Mouse (Mus musculus) layer of hippocampus, adult 11-12 months (tissue): ENCODE measurements at regions not wholly inside any gene's neighbourhood (a gene's known extent, or its start where the extent isn't known, plus 50 kb on each side); places are given as distances from the start of the nearest gene placed in this dataset.

Experiments
- DNase-seq: peaks from one replicate; pipeline ENCODE4 v3.0.0; 2022; ENCODE audit warnings: low spot score

DNA sequence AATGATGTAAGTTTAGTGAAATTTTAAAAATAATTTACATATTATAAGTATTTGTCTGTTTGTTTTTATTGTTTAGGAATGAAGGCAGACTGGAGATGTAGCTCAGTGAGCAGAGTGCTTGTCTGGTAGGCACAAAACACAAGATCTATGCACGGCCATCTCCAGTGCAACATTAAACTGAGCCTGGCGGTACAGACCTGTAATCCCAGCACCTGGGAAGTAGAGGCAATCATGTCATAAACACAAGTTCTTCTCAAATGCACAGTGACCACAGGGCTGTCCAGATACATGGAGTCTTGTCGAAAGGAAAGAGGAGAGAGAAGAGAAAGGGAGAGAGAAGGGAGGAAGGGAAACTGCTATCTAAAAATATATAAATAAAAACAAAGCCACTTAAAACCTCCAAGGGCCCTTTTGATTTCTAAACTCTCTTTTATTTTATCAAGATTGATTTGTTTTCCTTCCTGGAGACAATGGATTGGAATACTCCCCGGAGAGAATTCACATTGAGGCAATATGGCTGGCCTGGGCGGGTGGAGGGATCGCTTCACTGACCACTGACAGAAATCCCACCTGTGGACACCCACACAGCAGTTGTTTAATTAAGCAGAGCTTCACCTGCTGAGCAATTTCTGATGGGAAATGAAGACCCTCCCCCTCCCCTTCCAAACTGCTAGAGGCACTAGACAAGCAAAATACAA lies 215.6 kb upstream of the Tll1 start:
- DNase-seq: no peak

DNA sequence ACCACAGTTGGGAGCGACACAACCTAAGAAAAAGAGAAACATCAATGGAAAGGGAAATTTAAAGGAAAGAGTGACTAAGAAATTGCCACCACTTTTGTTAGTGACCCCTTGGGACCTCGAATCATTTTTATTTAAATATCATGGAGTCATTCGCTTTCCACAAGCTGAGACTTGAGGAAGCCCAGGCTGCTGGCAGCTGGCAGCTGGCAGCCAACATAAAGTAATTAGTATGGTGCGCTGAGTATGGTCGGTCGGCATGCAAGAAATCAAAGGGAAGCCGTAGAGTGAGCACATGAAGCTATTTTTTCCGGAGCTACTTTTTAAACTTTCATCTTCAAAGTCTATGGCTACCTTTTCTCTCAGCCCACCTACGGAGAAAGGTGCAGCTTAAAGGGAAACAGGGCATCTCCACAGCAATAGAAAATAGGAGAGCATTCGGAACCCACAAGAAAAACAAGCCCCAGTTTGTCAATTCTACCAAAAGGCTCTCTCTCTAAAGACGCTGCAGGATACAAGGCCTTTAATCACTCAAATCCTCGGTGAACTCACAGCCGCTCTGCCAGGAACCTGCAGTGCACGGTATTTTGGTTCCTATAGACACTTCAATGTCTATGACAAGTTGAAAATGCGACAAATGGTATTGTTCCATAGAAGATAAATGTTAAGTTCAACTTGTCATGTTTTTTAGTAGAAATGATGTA lies 206.6 kb upstream of the Tll1 start:
- DNase-seq: no peak

DNA sequence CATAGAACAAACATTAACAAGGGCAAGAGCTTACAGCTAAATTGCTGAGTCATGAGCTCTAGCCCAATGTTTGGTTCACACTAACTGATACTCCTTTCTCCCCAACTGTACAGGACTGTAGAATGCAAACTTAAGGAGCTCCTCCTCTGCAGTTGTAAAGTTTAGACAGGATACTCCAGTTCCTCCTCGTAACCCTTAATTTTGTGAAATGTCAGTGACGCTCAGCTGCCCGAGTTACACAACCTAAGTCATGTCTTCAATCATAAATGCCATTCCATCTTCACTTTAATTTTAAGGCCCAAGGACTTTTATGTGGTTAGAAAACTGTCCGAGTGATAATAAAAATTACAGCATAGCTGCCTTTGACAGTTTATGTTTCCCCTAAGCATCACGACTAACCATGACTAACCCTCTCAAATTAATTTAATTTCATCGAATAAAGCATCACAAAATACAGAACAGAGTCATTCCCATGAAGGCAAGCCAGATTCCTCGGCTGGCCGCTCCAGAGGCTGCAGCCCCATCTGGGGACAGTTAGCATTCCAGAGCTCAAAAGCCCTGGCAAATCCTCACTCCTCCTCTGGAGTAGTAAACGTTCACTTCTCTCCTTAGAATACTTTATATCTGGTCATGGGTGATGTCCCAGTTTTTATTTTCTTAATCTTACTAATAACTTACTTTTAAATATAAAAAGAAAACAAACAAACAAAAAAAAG lies 200.9 kb upstream of the Tll1 start:
- no peak for DNase-seq

DNA sequence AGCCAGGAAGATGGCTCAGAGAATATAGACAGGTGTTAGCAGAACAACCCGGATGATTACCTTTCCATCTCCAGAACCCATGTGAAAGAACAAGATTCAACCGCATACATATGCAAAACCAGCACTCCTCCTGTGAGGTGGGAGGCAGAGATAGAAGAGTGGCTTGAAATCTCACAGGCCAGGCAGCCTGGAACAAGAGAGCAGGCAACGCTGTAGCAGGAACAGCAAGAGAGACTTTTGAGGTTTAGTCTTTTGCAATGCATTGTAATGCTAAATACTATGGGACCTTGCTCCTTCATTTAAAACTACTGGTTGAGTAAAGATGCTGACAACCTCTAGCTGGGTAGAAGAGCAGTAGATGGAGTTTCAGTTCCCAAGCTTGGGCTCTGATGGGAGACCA lies 193.5 kb upstream of the Tll1 start:
- no peak for DNase-seq

DNA sequence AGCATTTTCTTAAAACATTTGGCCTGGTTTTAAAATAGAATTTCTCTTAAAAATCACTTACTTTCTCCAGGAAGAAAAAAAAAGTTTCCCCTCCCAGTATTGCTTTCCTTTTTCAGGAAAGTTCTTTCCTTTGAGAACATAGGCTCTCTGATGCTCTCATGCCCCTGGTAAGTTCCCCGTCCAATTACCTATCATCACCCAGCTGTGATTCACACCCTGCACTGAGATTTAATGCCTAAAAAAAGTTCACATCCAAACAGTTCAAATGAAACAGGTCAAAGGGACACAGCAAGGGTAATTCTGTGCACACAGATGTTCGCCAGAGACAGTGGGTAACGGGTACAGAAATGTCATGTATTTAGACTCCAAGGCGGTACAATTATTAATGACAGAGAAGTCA lies 191.8 kb upstream of the Tll1 start:
- no peak for DNase-seq

DNA sequence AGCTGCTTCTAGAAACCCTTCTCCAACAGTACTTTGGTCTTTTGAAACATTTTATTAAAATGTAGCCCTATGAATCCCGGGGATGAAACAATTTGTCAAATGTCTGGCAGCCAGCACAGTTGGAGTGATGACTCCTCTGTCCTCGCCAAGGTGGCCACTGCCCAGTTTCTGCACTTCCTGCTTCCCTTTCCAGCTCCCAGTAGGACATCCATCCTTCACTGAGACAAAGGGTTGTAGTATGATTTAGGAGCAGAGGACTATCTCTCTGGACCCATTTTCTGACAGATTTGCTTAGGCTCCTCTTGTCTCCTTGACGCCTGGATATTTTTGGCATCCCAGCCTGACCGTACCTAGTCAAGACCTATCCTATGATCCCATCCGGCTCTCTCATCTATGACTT lies 189.7 kb upstream of the Tll1 start:
- DNase-seq: no peak

DNA sequence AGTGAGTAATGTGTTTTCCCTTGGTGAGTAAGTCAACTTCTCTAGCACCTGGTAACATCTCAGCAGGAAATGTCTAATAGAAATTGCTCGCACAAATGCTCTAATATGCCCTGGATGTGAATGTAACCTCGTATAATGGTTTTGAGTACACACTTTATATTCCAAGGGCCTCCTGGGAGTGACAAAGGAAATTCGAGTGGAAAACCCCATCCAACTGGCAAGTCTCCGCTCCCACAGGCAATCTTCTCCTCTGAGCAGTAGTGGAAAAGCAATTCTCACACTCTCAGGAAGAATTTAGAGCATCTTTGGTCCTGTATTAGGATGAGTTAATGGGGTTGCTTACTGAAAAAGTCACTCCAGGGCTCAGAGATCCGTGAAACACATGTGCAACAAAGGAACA lies 183.4 kb upstream of the Tll1 start:
- DNase-seq: no peak

DNA sequence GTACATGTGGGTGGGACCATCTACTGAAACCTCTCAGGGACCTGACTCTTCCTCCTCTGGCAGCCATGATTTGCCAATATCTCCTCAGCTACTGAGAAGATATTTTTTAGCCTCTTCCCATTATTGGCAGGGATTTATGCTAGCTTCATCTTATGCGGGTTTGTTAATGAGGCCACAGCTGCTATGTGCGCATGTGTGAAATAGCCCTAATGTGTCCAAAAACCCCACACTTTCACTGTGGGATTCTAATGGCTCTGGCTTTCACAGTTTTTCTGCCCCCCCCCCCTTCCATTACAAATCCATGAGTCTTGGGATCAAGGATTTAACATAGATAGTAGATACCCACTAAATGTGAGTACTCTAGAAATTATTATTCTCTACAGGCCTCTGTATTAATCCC lies 182.2 kb upstream of the Tll1 start:
- no peak for DNase-seq

DNA sequence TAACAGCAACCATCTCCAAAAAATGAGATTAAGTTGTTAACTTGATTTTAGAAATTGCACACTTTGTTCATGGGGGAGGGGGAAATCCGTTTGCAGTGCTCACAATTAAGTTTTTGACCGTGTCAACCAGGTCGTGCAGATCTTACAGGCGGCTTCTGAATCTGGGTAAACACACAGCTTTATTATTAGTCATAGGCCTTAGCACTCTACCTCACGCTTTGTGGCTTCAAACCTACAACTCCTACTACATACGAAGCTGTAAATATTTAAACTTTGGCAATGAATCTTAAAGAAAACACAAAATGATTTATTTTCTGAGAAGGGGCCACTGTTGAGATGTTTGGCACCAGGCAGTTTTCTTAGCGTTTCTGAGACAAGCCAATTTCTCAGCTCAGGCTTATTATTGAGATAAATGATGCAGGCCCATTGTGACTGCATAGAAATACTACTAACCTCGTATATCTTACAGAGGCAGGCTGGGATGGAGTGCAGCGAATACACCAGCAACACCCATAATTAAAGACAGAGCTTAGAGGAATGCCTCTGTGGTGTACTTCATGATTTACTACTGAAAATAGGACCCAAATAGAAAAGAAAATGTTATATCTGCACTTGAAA lies 173.8 kb upstream of the Tll1 start:
- DNase-seq: no peak

DNA sequence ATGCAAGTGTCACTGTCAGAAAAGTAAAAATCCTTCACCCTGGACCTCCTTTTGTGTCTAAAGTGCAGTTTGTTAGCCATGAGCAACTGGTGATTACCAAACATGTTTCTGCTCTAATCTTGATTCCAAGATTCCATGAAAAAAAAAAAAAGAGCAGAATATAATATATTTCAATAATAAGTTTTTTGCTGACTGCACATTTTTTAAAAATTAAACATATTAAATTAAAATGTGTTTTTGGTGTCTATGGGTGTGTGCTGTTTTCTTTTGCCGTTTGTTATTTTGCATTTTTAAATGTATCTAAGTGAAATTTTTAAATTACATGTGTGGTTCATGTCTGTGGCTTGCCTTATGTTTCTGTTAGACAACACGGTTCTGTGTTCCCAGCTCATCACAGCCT lies 171.8 kb upstream of the Tll1 start:
- DNase-seq: no peak

DNA sequence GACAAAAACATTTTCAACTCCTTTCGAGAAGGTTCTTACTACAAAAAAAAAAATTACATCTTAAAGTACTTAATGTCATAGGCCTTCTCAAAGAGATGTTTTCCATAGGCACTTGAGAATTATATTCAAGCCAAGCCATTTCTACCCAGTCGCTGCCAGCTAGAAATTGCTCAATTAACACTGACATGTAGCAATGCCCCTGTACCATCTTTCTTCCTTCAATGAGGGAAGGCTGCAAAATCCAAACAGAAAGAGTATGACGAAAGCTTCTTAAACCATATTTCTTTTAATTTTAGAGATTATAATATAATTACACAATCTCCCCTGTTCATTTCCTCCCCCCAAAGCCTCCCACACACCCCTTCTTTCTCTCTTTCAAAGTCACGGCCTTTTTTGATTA lies 169.4 kb upstream of the Tll1 start:
- no peak for DNase-seq

DNA sequence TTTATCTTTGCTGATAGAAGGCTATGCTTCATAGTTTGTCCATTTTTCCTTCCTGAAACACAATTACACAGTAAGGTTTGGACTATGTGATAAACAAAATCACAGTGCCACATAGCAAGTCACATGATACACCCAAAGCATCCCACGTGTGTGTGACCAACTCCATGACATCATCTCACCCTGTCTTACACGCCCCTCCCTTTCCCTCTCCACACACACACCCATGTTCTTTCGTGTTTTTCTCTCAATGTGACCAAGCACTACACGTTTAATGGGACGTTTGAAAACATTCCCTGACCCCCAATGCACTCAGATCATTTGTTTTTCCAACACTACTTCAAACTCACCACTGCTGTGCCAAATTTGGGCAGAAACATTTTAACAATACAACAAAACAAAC lies 168.9 kb upstream of the Tll1 start:
- no peak for DNase-seq

DNA sequence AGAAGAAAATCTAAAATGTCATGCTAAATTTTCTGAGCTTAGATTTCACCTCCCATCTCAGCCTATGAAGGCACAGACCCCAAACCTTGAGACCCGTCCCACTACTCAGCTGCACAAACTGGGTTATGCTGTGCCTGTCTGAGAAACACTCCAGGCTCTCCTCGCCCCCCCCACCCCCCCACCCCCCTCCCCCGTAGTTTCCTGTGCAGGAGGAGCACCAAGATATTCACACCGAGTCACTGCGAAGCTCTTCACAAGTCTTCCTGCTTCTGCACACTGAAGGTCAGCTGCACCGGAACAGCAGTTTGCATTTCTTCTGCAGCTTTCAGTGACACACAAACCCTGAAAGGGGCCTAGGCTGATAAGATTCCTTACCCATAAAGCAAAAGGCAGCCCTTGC lies 163.9 kb upstream of the Tll1 start:
- DNase-seq: no peak

DNA sequence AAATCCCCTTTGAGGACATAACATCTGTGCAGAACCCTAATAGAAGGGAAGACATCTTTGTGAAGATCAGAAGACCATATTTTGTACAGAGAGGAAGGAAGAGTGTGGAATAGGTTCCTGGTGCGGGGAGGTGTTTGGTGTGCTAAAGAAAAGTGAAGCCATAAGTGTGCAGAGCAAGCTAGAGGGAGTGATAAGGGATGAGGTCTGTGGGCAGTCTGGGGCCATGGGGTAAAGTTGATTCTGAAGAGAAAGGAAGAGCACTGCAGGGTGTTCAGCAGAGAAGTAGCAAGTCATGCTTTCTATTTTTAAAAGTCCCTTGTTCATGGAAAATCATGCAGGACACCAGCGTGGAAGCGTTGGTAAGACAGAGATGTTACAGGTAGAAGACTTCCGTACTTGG lies 161.8 kb upstream of the Tll1 start:
- no peak for DNase-seq

DNA sequence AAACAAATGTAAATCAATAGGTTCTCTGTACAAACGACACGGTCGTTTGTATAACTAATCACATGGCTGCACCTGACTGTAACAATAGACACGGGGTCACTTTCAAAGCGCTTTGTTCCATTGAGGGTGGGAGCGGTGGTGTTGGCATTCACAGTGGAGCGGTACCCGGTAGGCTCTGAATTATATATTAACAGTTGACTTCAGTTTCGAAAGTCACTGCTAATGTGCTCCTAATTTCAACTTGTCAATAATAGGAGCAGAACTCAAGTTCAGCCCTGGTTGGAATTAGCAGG lies 160.8 kb upstream of the Tll1 start:
- no peak for DNase-seq

DNA sequence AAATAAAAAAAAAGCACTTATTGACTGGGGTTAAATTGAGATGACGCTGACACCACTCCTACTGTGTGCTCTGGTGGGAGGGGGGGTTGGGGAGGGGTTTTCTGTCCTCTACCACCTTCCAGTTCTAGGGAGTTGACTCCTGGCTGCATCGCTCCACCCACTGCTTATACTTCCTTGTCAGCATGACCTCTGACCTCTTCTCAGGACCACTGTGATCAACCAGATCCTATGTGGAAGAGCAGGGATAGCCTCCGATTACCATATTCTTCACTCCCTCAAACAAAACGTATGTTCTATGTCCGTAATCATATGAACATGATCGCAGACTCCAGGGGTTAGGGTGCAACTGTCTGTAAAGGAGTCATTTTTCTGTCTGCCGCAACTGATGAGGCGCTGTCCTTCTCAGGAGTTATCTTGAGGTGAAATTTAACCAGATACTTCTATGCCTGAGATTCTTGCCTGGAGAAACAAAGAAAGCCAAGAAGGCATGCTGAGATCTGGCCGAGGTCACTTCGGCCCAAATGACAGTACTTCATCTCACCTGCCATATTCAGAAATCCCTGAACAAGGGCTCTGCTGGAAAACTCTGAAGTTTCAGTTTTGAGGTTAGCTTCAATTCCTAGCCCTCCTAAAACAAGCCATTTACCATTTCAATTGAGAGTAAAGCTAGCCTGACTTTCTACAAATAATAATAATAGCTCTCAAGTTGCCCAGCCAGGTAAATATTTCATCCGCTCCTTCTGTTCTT lies 160.3 kb upstream of the Tll1 start:
- no peak for DNase-seq

DNA sequence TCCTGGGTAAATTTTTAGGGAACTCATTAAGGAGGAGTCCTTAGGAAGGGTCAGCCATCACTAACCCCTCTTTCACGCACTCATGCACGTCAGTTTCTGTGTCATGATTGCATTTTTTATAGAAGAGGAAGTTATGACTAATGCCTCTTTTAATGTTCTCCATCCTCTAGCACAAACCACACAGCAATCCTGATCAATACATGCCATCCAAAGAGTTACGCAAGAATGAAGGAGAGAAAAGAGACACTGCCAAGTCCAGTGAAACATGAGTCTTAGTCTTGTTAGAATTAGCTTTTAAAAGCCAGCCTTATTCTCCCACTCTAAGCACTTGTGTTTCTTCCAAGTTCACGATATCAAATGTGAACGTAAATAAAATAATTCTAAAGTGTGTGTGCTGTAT lies 151.0 kb upstream of the Tll1 start:
- no peak for DNase-seq

DNA sequence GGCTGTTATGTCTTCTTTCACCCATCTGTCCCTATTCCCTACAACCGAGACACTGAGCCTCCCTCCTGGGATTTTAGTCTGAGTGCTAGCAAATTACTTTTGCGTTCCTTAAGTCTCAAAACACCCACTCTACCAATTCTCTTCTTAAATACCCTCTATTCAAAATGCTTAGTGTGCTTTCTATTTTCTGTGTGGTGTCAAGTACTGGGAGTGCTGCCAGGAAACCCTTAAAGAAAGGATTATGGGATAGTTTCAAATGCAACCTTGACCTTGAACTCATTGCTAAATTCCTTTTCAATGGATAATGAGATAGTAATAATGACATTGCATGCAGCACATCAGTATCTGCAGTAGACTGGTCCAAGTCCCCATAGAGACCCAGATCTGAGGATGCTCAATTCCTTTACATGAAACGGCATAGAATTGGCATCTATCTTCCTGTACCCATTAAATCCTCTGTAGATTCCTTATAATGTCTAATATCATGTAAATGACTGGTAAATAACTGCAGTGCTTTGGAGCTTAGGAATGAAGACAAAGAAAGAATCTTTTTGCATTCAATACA lies 142.1 kb upstream of the Tll1 start:
- DNase-seq: no peak

DNA sequence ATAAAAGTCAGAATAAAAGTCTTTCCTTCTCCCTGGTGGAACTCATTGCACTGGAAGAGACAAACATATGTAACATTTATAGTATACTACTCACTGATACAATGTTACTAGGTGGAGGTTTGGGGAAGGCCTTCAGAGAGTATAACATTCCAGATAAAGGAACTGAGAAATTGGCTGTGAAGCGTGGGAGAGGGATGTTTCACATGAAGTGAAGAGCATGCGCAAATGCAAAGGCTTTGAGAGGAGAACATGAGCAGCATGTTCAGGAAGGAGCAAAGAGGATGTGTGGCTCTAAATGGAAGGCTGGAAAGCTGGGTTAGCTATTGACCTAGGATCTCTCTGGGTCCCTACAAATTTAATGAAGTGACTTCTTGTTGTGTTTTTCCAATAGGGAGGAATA lies 141.4 kb upstream of the Tll1 start:
- no peak for DNase-seq

DNA sequence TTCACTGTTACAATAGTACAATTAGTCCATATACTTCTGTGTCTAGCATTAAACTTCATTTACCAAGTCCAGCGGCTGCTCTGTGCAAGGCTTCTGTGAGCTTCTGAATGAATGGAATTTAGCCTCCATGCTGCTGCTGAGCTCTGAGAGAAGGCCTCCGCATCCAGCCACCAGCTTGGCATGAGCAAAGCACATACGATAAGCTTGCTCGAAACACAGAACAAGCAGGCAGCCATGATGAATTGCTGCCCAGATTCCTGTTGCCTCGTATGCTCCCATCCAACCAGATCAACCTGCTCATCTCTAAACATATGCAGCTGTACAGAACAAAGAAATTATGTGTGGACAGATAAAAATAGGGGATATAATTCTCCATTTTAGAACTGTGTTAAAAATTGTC lies 140.4 kb upstream of the Tll1 start:
- peak; percentile 6 for DNase-seq

DNA sequence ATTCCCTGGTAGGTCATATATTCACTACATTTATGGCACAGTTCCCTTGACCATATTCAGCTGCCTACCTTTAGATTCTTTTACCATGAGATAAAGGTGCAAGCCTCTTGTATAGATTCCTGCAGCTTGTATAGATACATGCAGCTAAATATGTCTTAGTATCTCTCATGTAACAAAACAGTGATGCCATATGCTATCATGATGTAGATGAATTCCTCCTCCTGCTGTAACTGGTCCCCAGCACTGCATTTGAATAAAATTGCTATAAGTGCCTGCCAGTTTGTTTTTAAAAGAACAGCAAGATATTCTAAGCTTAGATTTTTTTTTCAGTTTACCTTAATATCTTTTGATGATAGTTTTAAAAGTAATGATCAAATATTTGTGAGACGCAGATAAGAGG lies 138.9 kb upstream of the Tll1 start:
- DNase-seq: no peak

DNA sequence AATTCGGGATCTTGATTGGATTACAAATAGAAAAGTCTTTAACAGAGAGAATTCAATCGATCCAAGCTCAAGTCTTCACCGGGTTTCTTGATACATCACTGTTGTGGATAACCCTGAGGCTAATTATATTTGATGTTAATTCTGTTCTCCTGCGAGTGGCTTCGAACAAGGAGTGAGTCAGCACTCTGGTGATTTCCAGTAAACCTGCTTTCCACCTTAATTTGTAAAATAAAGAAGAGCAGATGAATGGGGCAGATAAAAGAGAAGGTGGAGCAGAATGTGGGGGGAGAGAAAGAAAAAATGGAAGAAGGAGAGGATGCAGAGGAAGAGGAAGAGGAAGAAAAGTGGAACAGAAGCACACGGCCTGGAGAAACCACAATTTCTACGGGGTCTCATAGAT lies 137.5 kb upstream of the Tll1 start:
- DNase-seq: no peak
